11 mouse cellular contexts compared by ENCODE assay signal in genomic region chr2:75474509-75474908, GRCm38 (mm10).
"Had no signal": no experiment of that assay in that cellular context is flagged by ENCODE, and none has a peak within 500 bp of the region (broad histone marks: within the 10 kb centered on the region; RNA-seq: fewer than 3 reads in every experiment).

No protein-coding gene starts in this region.

- H3K27me3 ChIP-seq: limb, embryonic 12.5 days; liver, embryonic 13.5 days; neural tube, embryonic 15.5 days had no signal

- H3K9ac ChIP-seq: limb, embryonic 12.5 days; liver, embryonic 13.5 days; liver, postnatal 0 days; neural tube, embryonic 15.5 days had no signal

- H3K4me3 ChIP-seq: limb, embryonic 12.5 days; liver, embryonic 13.5 days; midbrain, embryonic 10.5 days; myocyte; neural tube, embryonic 15.5 days had no signal

- H3K4me2 ChIP-seq: limb, embryonic 12.5 days; liver, embryonic 13.5 days; neural tube, embryonic 15.5 days had no signal

- H3K36me3 ChIP-seq: limb, embryonic 12.5 days; liver, embryonic 13.5 days; midbrain, embryonic 10.5 days; neural tube, embryonic 15.5 days had no signal

- H3K27ac ChIP-seq: limb, embryonic 12.5 days; liver, embryonic 13.5 days; midbrain, embryonic 10.5 days; neural tube, embryonic 15.5 days had no signal

- H3K9me3 ChIP-seq: limb, embryonic 12.5 days; liver, embryonic 13.5 days; midbrain, embryonic 10.5 days; neural tube, embryonic 15.5 days had no signal

- ATAC-seq: liver, postnatal 0 days had no signal

- DNase-seq: liver; liver, embryonic 13.5 days; liver, postnatal 0 days; midbrain, embryonic 14.5 days; right cerebral cortex, adult 18-20 months; right cerebral cortex, postnatal 25 days; thymus, postnatal 36 days had no signal
